Mouse (Mus musculus) Patski (cell line): ENCODE measurements at regions not wholly inside any gene's neighbourhood (a gene's known extent, or its start where the extent isn't known, plus 50 kb on each side); places are given as distances from the start of the nearest gene placed in this dataset.

Source experiments
- ATAC-seq: fragments of 100-300 bp; one replicate; pipeline ENCODE4 v1.8.0; 2021
- CTCF ChIA-PET: fragments of 350-600 bp; sonication (Branson Sonifier 250); formaldehyde crosslinking; loops from one replicate; lab custom pipeline; 2022; ENCODE audit warnings: inconsistent platforms; lab: Charles Lee
- POLR2A ChIA-PET: fragments of 350-600 bp; sonication (Branson Sonifier 250); formaldehyde crosslinking; loops from one replicate; lab custom pipeline; 2022; ENCODE audit warnings: antibody characterized with exemption, inconsistent platforms; lab: Charles Lee
- DNase-seq: peaks from one replicate; pipeline ENCODE4 v3.0.0-alpha.2; 2011; ENCODE audit warnings: low read depth, low spot score
- H3K27me3 ChIP-seq: fragments of 371-371 bp; one replicate; pipeline ENCODE4 v1.5.1; 2021
- CTCF ChIP-seq: fragments of 100-300 bp; IDR thresholded peaks from one replicate; pipeline ENCODE4 v1.5.1; 2021
- in situ Hi-C: fragments of 300-500 bp; cut with MboI; formaldehyde crosslinking; loops from 3 replicates; pipeline ENCODE4 v1.11.1; 2018; ENCODE audit warnings: low pct_unique_long_range_greater_than_20kb, mixed read lengths

DNA sequence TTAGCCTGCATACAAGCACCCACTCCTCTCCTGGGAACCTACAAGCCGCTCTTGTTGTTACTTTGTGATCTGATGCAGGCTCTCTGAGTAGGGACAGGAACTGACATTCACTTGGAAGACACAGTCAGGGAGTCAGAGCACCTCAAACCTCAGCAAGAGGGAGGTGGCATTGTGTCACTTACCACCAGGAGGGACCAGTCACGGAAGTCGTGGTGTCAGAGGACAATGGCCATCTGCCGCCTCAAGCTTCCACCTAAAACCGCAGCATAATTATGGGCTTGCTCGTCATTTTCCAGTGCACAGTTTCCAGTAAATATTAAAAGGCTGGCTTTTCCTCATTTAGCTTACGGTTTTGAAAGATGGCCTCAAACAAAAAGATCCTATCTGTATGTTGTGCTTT, 78.1 kb upstream of the Mki67 start:
- POLR2A ChIA-PET, result no interaction called here
- in situ Hi-C loops, result no loop called here
- DNase-seq, result no peak
- TF ChIP-seq CTCF, result no peak
- no peak for ATAC-seq
- no peaks in the 10 kb centered on the region for H3K27me3 ChIP-seq
- CTCF ChIA-PET, result interaction anchor here (1.8 kb wide), 1 partner anchor 10 kb away, joined by 5 read pairs; no protein-coding TSS in a partner anchor

DNA sequence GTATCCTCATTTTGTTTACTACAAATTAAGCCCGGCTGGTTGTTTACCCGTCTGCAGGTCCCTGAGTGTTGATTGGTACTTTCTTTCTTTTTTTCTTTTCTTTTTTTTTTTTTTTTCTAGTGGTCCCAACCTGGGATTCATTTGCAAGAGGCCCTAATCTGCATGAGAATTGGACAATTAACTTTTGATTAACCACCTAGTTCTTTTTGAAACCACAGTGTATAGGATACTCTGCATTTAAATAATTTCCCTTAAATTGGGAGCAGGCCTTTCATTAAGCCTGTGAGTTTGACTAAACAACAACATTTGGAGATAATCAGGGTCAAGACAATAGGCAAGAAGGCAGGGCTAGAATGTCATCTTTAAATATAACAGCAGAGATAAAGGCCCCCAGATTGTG, 78.5 kb upstream of the Mki67 start:
- TF ChIP-seq CTCF, result no peak
- ChIA-PET POLR2A (no interaction called here), CTCF (interaction anchor here (0.7 to 1.8 kb wide), 2 partner anchors 10 to 1540 kb away, joined by 3 to 5 read pairs; no protein-coding TSS in a partner anchor)
- in situ Hi-C loops, result no loop called here
- ATAC-seq (no peak), DNase-seq (no peak)
- no peaks in the 10 kb centered on the region for H3K27me3 ChIP-seq

DNA sequence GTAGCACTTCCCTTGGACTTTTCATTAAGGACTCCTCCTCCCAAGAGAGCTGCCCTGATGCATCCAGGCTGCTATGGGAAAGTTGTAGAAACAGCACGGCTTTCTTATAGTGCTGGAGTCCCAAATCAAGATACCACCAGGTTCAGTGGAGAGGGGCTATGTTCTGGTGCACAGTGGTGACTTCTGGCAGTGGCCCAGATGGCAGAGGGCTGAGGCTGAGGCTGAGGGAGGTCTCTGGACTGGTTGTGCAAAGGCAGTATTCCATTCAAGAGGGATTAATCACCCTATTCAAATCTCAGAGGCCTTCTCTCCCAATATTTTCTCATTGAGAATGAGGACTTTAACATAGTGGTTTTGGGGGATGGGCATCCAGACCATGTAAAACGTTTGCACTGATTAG, 82.3 kb upstream of the Mki67 start:
- in situ Hi-C loops, result no loop called here
- H3K27me3 ChIP-seq, result no peaks in the 10 kb centered on the region
- ChIA-PET POLR2A (interaction anchor here (1.4 kb wide), 1 partner anchor 9 kb away, joined by 4 read pairs; no protein-coding TSS in a partner anchor), CTCF (interaction anchor here (1.1 kb wide), 1 partner anchor 8 kb away, joined by 3 read pairs; no protein-coding TSS in a partner anchor)
- ATAC-seq (no peak), DNase-seq (no peak)
- no peak for TF ChIP-seq CTCF

DNA sequence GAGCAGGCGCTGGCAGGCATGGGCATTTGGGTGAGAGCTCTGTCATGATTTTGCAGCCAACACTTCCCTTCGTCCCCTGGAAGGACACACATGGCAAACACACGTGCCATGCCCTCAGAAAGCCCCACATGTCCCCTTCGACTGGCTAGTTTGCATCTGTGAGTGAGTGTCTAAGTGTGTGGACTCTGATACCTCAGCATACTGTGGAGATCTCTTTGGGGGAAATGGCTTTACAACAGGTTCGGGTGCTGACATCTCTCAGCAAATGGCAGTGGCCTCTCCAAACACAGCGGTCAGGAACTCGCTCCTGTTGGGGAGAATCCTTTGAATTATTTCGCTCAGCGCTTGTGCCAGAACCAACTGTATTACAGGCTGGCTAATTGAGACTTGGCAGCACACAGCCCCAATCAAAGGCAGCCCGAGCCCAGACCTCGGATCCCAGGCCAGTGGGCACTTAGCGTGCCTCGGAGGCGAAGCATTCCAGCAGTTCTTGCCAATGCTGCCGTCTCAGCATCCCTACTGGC, 86.5 kb upstream of the Mki67 start:
- ATAC-seq, result no peak
- POLR2A ChIA-PET, result no interaction called here
- CTCF ChIA-PET, result no interaction called here
- no peaks in the 10 kb centered on the region for H3K27me3 ChIP-seq
- in situ Hi-C loops, result no loop called here
- no peak for DNase-seq
- no peak for TF ChIP-seq CTCF

- in situ Hi-C loops, result no loop called here
- TF ChIP-seq CTCF, result no peak
- no peaks in the 10 kb centered on the region for H3K27me3 ChIP-seq
- ATAC-seq (no peak), DNase-seq (no peak)
- CTCF ChIA-PET, result interaction anchor here (1.3 to 2.6 kb wide), 2 partner anchors 10 to 13 kb away, joined by 5 to 9 read pairs; no protein-coding TSS in a partner anchor
- POLR2A ChIA-PET, result interaction anchor here (0.6 kb wide), 1 partner anchor 24 kb away, joined by 3 read pairs; no protein-coding TSS in a partner anchor
Observed at GRCm38 (mm10) chr7:135804730-135805129, 88.6 kb upstream of the Mki67 start.

- ChIA-PET POLR2A (no interaction called here), CTCF (interaction anchor here (2.6 kb wide), 1 partner anchor 15 kb away, joined by 9 read pairs; no protein-coding TSS in a partner anchor)
- in situ Hi-C loops, result no loop called here
- DNase-seq (no peak), ATAC-seq (peak; percentile 79)
- no peak for TF ChIP-seq CTCF
- H3K27me3 ChIP-seq, result no peaks in the 10 kb centered on the region
Observed at GRCm38 (mm10) chr7:135806139-135806538, 90.0 kb upstream of the Mki67 start.

DNA sequence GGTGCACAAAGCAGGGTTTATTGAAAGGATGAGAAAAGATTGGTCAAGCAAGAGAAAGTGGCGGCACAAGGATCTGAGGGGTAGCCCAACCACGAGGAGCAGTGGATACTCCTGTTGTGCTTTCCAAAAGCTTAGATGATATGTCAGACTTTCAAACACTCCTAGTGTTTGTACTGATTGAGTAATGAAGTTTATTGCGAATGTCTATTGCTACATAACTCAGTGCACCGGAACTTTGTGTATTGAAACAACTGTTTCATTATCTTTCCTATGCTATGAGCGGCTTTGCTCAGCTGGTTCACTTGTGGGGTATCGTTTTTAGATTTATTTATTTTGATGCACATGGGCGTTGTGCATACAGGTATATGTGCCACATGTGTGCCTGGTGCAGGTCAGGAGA, 90.5 kb upstream of the Mki67 start:
- no peak for DNase-seq
- in situ Hi-C loops, result no loop called here
- ChIA-PET POLR2A (no interaction called here), CTCF (interaction anchor here (2.6 kb wide), 1 partner anchor 15 kb away, joined by 9 read pairs; no protein-coding TSS in a partner anchor)
- no peak for TF ChIP-seq CTCF
- no peak for ATAC-seq
- no peaks in the 10 kb centered on the region for H3K27me3 ChIP-seq

GRCm38 (mm10) chr7:135809167-135809566, 93.0 kb upstream of the Mki67 start:
- ChIA-PET CTCF (interaction anchor here (1.4 kb wide), 1 partner anchor 18 kb away, joined by 3 read pairs; no protein-coding TSS in a partner anchor), POLR2A (no interaction called here)
- in situ Hi-C loops, result no loop called here
- TF ChIP-seq CTCF, result no peak
- H3K27me3 ChIP-seq, result no peaks in the 10 kb centered on the region
- ATAC-seq (no peak), DNase-seq (no peak)

GRCm38 (mm10) chr7:135809751-135810379, 93.7 kb upstream of the Mki67 start:
- POLR2A ChIA-PET, result no interaction called here
- no peak for DNase-seq
- no peak for TF ChIP-seq CTCF
- ATAC-seq, result no peak
- no peaks in the 10 kb centered on the region for H3K27me3 ChIP-seq
- CTCF ChIA-PET, result interaction anchor here (1.2 kb wide), 1 partner anchor 13 kb away, joined by 3 read pairs; no protein-coding TSS in a partner anchor
- in situ Hi-C loops, result no loop called here

GRCm38 (mm10) chr7:135810971-135811370, 94.8 kb upstream of the Mki67 start:
- H3K27me3 ChIP-seq, result no peaks in the 10 kb centered on the region
- no peak for ATAC-seq
- POLR2A ChIA-PET, result no interaction called here
- CTCF ChIA-PET, result interaction anchor here (1.2 kb wide), 1 partner anchor 11 kb away, joined by 3 read pairs; no protein-coding TSS in a partner anchor
- in situ Hi-C loops, result no loop called here
- DNase-seq, result no peak
- no peak for TF ChIP-seq CTCF

GRCm38 (mm10) chr7:135813616-135814015, 97.5 kb upstream of the Mki67 start:
- ChIA-PET POLR2A (no interaction called here), CTCF (no interaction called here)
- in situ Hi-C loops, result no loop called here
- no peaks in the 10 kb centered on the region for H3K27me3 ChIP-seq
- no peak for DNase-seq
- no peak for TF ChIP-seq CTCF
- ATAC-seq, result no peak
